Mouse (Mus musculus): ENCODE results near the gene Mrpl22. TPM values are rescaled to one million over a fixed set of nuclear protein-coding genes. Genes with fewer than 3 reads are reported as not detected.

The Mrpl22 gene
- 118 and 123 TPM in 2 replicates for polyA plus RNA-seq (2014; fragmentation: Nextera tagmentation; extraction: Ambion mirVana)

GRCm38 (mm10) chr11:58171459-58172091 is at the start of gene Mrpl22:
TSS of gene Mrpl22 (plus strand) at chr11:58171661.
- H3K4me2 ChIP-seq (replicated peaks; ENCODE audit: low read depth, low read length), result peak within 1 kb of the TSS; percentile 78
- no peak within 1 kb of the TSS for H3K27ac ChIP-seq (ENCODE audit: low read length)
- under 1% methylated on average over 34 of the region's 34 CpGs for WGBS
- peak; percentile 64 for ATAC-seq (ENCODE audit: insufficient number of reproducible peaks, insufficient read depth, low FRiP score, low read depth)
- H3K9me3 ChIP-seq (ENCODE audit: control insufficient read depth, low read depth, low read length), result no peaks in the 10 kb centered on the region
- H3K9ac ChIP-seq (replicated peaks; ENCODE audit: low read depth, low read length), result peak within 1 kb of the TSS; percentile 72
- no peaks in the 10 kb centered on the region for H3K27me3 ChIP-seq (ENCODE audit: control insufficient read depth, insufficient read depth, low read length)
- H3K36me3 ChIP-seq (ENCODE audit: control insufficient read depth, insufficient read depth, low read length), result peaks cover 24% of the 10 kb centered on the region
- peaks cover 16% of the 10 kb centered on the region; the same call in 1 of the 2 replicates for H3K4me1 ChIP-seq (ENCODE audit: control insufficient read depth, insufficient read depth, low read length)
- peak within 1 kb of the TSS; percentile 65 for H3K4me3 ChIP-seq (ENCODE audit: low read depth, low read length)

GRCm38 (mm10) chr11:58123711-58124110 is 47.8 kb upstream of the Mrpl22 start:
- H3K27me3 ChIP-seq (ENCODE audit: control insufficient read depth, insufficient read depth, low read length), result no peaks in the 10 kb centered on the region
- H3K27ac ChIP-seq (ENCODE audit: low read length), result no peak overlapping the region
- no peaks in the 10 kb centered on the region for H3K9me3 ChIP-seq (ENCODE audit: control insufficient read depth, low read depth, low read length)
- no peak for ATAC-seq (ENCODE audit: insufficient number of reproducible peaks, insufficient read depth, low FRiP score, low read depth)
- 86% methylated on average over 2 of the region's 2 CpGs for WGBS
- peaks cover 71% of the 10 kb centered on the region for H3K36me3 ChIP-seq (ENCODE audit: control insufficient read depth, insufficient read depth, low read length)
- H3K4me2 ChIP-seq (replicated peaks; ENCODE audit: low read depth, low read length), result no peak overlapping the region
- H3K4me1 ChIP-seq (ENCODE audit: control insufficient read depth, insufficient read depth, low read length), result no peaks in the 10 kb centered on the region
- H3K4me3 ChIP-seq (ENCODE audit: low read depth, low read length), result no peak overlapping the region
- no peak overlapping the region for H3K9ac ChIP-seq (replicated peaks; ENCODE audit: low read depth, low read length)

- H3K36me3 ChIP-seq (ENCODE audit: control insufficient read depth, insufficient read depth, low read length), result peaks cover 74% of the 10 kb centered on the region
- ATAC-seq (ENCODE audit: insufficient number of reproducible peaks, insufficient read depth, low FRiP score, low read depth), result no peak
- 80% methylated on average over 11 of the region's 11 CpGs for WGBS
Measured at GRCm38 (mm10) chr11:58125021-58125420, 46.4 kb upstream of the Mrpl22 start.

GRCm38 (mm10) chr11:58126397-58127160 is 44.9 kb upstream of the Mrpl22 start:
- Histone ChIP-seq H3K4me3 (ENCODE audit: low read depth, low read length) (no peak overlapping the region), H3K27me3 (ENCODE audit: control insufficient read depth, insufficient read depth, low read length) (no peaks in the 10 kb centered on the region), H3K4me1 (ENCODE audit: control insufficient read depth, insufficient read depth, low read length) (no peaks in the 10 kb centered on the region), H3K27ac (ENCODE audit: low read length) (no peak overlapping the region), H3K9me3 (ENCODE audit: control insufficient read depth, low read depth, low read length) (no peaks in the 10 kb centered on the region), H3K4me2 (replicated peaks; ENCODE audit: low read depth, low read length) (no peak overlapping the region), H3K36me3 (ENCODE audit: control insufficient read depth, insufficient read depth, low read length) (peaks cover 65% of the 10 kb centered on the region), H3K9ac (replicated peaks; ENCODE audit: low read depth, low read length) (no peak overlapping the region)
- 66% methylated on average over 7 of the region's 7 CpGs for WGBS
- no peak for ATAC-seq (ENCODE audit: insufficient number of reproducible peaks, insufficient read depth, low FRiP score, low read depth)

More at GRCm38 (mm10) chr11:58125021-58125420, 46.4 kb upstream of the Mrpl22 start:
- H3K4me3 ChIP-seq (ENCODE audit: low read depth, low read length), result no peak overlapping the region
- no peaks in the 10 kb centered on the region for H3K27me3 ChIP-seq (ENCODE audit: control insufficient read depth, insufficient read depth, low read length)
- no peak overlapping the region for H3K9ac ChIP-seq (replicated peaks; ENCODE audit: low read depth, low read length)
- no peak overlapping the region for H3K27ac ChIP-seq (ENCODE audit: low read length)
- H3K4me1 ChIP-seq (ENCODE audit: control insufficient read depth, insufficient read depth, low read length), result no peaks in the 10 kb centered on the region
- no peak overlapping the region for H3K4me2 ChIP-seq (replicated peaks; ENCODE audit: low read depth, low read length)
- no peaks in the 10 kb centered on the region for H3K9me3 ChIP-seq (ENCODE audit: control insufficient read depth, low read depth, low read length)

- Histone ChIP-seq H3K27ac (ENCODE audit: low read length) (no peak overlapping the region), H3K9ac (replicated peaks; ENCODE audit: low read depth, low read length) (no peak overlapping the region), H3K4me3 (ENCODE audit: low read depth, low read length) (no peak overlapping the region), H3K4me2 (replicated peaks; ENCODE audit: low read depth, low read length) (no peak overlapping the region), H3K4me1 (ENCODE audit: control insufficient read depth, insufficient read depth, low read length) (no peaks in the 10 kb centered on the region), H3K9me3 (ENCODE audit: control insufficient read depth, low read depth, low read length) (no peaks in the 10 kb centered on the region), H3K27me3 (ENCODE audit: control insufficient read depth, insufficient read depth, low read length) (no peaks in the 10 kb centered on the region), H3K36me3 (ENCODE audit: control insufficient read depth, insufficient read depth, low read length) (peaks cover 65% of the 10 kb centered on the region)
- ATAC-seq (ENCODE audit: insufficient number of reproducible peaks, insufficient read depth, low FRiP score, low read depth), result no peak
- 78% methylated on average over 2 of the region's 2 CpGs for WGBS
Measured at GRCm38 (mm10) chr11:58127544-58127943, 43.9 kb upstream of the Mrpl22 start.

GRCm38 (mm10) chr11:58129302-58129843 is 42.1 kb upstream of the Mrpl22 start:
- no peak overlapping the region for H3K27ac ChIP-seq (ENCODE audit: low read length)
- no peak overlapping the region for H3K9ac ChIP-seq (replicated peaks; ENCODE audit: low read depth, low read length)
- ATAC-seq (ENCODE audit: insufficient number of reproducible peaks, insufficient read depth, low FRiP score, low read depth), result no peak
- H3K9me3 ChIP-seq (ENCODE audit: control insufficient read depth, low read depth, low read length), result no peaks in the 10 kb centered on the region
- H3K4me2 ChIP-seq (replicated peaks; ENCODE audit: low read depth, low read length), result no peak overlapping the region
- H3K36me3 ChIP-seq (ENCODE audit: control insufficient read depth, insufficient read depth, low read length), result peaks cover 59% of the 10 kb centered on the region
- H3K27me3 ChIP-seq (ENCODE audit: control insufficient read depth, insufficient read depth, low read length), result no peaks in the 10 kb centered on the region
- no peak overlapping the region for H3K4me3 ChIP-seq (ENCODE audit: low read depth, low read length)
- 79% methylated on average over 6 of the region's 6 CpGs for WGBS
- no peaks in the 10 kb centered on the region for H3K4me1 ChIP-seq (ENCODE audit: control insufficient read depth, insufficient read depth, low read length)

- Histone ChIP-seq H3K36me3 (ENCODE audit: control insufficient read depth, insufficient read depth, low read length) (peaks cover 67% of the 10 kb centered on the region), H3K9ac (replicated peaks; ENCODE audit: low read depth, low read length) (no peak overlapping the region), H3K4me2 (replicated peaks; ENCODE audit: low read depth, low read length) (no peak overlapping the region), H3K27ac (ENCODE audit: low read length) (no peak overlapping the region), H3K27me3 (ENCODE audit: control insufficient read depth, insufficient read depth, low read length) (no peaks in the 10 kb centered on the region), H3K9me3 (ENCODE audit: control insufficient read depth, low read depth, low read length) (no peaks in the 10 kb centered on the region), H3K4me3 (ENCODE audit: low read depth, low read length) (no peak overlapping the region), H3K4me1 (ENCODE audit: control insufficient read depth, insufficient read depth, low read length) (no peaks in the 10 kb centered on the region)
- WGBS, result 96% methylated on average over 3 of the region's 3 CpGs
- no peak for ATAC-seq (ENCODE audit: insufficient number of reproducible peaks, insufficient read depth, low FRiP score, low read depth)
Measured at GRCm38 (mm10) chr11:58132026-58132425, 39.4 kb upstream of the Mrpl22 start.

- ATAC-seq (ENCODE audit: insufficient number of reproducible peaks, insufficient read depth, low FRiP score, low read depth), result no peak
- H3K36me3 ChIP-seq (ENCODE audit: control insufficient read depth, insufficient read depth, low read length), result peaks cover 63% of the 10 kb centered on the region
- H3K27me3 ChIP-seq (ENCODE audit: control insufficient read depth, insufficient read depth, low read length), result no peaks in the 10 kb centered on the region
- no peaks in the 10 kb centered on the region for H3K4me1 ChIP-seq (ENCODE audit: control insufficient read depth, insufficient read depth, low read length)
- H3K4me3 ChIP-seq (ENCODE audit: low read depth, low read length), result no peak overlapping the region
- no peak overlapping the region for H3K9ac ChIP-seq (replicated peaks; ENCODE audit: low read depth, low read length)
- no peaks in the 10 kb centered on the region for H3K9me3 ChIP-seq (ENCODE audit: control insufficient read depth, low read depth, low read length)
- no peak overlapping the region for H3K27ac ChIP-seq (ENCODE audit: low read length)
- H3K4me2 ChIP-seq (replicated peaks; ENCODE audit: low read depth, low read length), result no peak overlapping the region
Measured at GRCm38 (mm10) chr11:58134869-58135268, 36.6 kb upstream of the Mrpl22 start.

Data from stomach, embryonic 14.5 days (tissue).